Mouse (Mus musculus) urinary bladder, postnatal 0 days (tissue): ENCODE measurements around the gene Slc39a3. TPM values are rescaled to one million over a fixed set of nuclear protein-coding genes. Genes with fewer than 3 reads are reported as not detected.

Source experiments
- polyA plus RNA-seq: library from polyadenylated mRNA; unstranded; fragments of >200 nt; fragmentation: Nextera tagmentation; extraction: Ambion mirVana; gene quantifications from 2 replicates; pipeline ENCODE4 v1.2.1, GENCODE M21; 2015

Gene Slc39a3
- polyA plus RNA-seq, result 12.7 and 15.3 TPM in 2 replicates

DNA sequence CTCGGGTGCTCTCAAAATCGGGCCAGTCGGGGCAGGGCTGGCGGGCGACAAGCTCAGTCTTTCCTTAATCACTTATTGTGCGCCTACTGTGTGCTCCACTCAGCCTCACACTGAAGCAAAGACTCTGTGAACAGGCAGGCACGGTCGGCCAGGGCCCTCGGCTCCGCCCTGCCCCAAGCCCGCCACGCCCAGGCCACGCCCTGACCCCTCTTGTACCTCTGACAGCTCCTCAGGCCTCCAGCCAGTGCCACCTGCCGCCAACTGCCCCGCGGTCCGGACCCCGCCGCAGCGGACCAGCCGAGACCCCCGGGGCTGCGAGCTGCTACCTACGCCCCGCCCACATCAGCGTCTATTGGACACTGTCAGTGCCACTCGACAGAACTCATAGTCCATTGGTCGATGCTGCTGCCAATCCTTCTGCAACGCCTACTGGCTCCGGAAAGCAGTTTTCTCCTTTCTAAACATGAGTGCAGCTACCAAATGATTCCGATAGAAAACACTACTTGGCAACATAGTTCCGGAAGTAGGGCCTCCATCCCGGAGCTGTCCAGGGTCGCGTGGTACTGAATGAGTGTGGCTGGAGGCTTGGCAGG, at the start of gene Slc39a3:
Slc39a3 (minus strand) TSS at position 439 of the 593 bp plus-strand sequence.

DNA sequence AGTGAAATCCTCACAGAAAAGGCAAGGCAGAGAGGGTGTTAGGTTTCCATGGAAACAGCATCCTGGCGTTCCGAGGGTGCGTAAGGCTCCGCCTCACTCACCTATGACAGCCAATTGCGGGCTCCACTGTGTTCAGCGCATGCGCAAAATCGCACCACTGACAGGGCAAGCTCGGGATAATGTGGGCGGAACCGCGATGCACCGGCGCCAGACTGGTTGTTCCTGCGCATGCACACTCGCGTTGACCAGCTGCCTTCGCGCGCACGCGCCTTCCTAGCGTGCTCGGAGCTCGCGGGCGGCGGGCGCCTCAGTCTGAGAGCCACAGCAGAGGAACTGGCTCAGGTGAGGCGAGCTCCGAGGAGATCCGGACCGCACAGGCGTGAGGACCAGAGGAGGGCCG, 32.6 kb upstream of the Slc39a3 start, which contains the start of gene Thop1:
Thop1 (plus strand) TSS at position 200 of the 400 bp plus-strand sequence.

DNA sequence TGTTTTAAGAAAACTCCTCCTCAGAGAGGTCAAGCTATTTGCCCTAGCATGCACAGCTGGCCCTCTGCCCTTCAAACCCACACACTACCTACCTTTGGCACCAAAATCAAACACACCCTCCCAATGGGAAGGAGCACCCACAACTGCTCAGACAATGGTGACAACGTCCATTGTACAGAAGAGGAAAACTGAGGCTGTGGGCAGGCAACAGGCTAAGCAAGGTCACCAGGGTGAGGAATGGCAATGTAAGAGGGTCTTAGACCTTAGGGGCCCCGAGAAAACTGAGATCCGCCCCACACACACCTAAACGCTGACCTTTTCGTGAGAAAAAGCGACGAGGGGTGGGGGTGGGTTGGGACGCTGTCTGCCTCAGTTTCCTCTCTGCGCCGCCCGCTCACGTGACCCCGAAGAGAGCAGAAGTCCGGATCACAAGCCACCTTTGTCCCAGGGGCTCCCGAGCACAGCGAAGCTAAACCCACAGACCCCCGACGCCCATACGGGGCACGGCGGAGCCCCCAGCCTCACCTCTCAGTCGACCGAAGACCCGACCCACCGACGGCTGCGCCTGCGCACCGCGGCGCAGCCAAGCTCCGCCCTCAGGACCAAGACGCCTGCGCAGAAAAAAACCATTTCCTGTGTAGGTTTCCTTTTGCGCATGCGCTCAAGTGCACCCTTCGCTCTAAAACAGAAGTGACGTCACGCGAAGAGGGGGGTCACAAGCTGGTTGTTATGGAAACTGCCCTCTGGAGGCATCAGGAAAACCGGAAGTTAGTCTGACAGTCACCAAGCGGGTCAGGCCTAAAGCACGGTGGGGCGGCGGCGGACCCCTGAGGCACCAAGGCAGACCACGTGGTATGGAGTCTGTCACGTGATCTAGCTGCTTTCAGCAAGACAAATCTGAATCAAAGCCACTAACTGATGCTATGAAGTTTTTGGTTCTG, 22.6 kb upstream of the Slc39a3 start, which contains the start of gene Sgta:
Sgta (minus strand) TSS at position 579 of the 941 bp plus-strand sequence.

DNA sequence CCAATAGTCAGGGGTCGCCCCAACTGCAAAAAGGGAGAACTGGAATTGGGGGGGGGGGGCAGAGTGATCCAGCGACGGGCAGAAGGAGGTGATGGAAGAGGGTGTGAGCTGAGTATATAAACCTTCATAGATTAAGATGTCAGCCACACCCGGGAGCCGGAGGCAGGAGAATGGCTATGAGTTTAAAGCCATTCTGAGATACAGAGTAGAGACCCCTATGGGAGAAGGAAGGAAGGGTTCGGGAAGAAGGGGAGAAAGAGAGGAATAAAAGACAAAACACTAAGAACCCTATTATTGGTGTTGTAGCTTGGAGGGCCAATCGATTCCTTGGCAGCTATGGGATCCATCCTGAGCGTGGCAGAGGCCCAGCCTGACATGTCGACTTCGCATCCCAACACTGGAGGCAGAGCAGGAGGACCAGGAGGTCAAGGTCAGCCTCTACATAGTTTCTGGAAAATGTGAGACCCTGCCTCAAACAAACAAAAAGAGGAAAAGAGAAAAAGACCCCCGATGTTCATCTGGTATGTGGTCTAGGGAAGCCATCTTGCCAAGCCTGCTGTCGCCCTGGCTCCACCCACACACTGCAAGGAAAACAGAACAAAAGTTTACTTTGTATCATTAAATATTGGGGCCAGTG, 11.5 kb downstream of the Slc39a3 start, which contains the start of gene Diras1:
Diras1 (minus strand) TSS at position 24 of the 637 bp plus-strand sequence.

DNA sequence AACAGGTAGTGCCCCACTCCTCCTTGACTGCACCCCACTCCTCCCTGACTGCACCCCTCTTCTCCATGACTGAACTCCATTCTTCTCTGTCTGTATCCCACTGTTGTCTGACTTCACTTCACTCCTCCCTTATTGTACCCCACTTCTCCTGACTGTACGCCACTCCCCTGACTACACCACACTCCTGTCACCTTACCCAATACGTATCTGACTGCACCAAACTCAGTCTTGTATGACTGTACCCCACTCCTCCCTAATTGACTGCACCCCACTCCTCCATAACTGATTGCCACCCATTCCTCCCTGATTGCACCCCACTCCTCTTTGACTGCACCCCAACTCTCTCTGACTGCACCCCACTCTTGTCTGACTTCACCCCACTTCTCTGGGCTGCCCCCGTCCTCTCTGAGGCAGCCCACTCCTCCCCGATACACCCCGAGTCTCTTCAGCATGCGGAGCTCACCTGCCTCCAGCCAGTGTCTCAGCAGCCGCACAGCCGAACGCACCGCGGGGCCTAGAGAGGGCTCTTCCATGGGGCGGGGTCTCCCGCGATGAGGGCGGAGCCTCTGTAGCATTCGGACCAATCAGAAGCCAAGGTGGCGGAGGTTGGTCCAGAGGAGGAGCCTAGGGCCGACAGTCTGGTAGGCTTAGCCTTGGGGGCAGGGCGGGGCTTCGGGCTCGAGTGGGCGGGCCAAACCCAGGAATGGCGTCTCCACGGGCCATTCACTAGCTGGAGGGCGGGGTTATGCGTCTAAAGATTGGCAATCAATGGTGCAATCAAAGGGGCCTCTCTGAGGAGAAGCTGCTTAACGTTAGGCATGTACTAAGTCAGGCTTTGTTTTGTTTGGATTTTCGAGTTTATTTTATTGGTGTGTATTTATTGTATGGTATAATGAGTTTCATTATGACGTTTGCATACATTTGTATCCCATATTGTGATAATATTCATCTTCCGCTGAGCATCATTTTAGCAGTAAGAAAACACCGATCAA, 22.5 kb downstream of the Slc39a3 start, which contains the start of gene Gng7:
Gng7 (minus strand) TSS at position 553 of the 992 bp plus-strand sequence.

Other genes starting within 250 kb of the Slc39a3 start
- gene Sf3a2, start 239.2 kb downstream of the Slc39a3 start, polyA plus RNA-seq, result 34.2 and 40.0 TPM in 2 replicates
- 63.9 and 66.1 TPM in 2 replicates for gene Plekhj1, start 238.8 kb downstream of the Slc39a3 start, polyA plus RNA-seq
- gene Amh, start 232.2 kb downstream of the Slc39a3 start, polyA plus RNA-seq, result not detected in 2 replicates
- 2.2 and 2.9 TPM in 2 replicates for gene Jsrp1, start 223.9 kb downstream of the Slc39a3 start, polyA plus RNA-seq
- gene Oaz1, start 210.8 kb downstream of the Slc39a3 start, polyA plus RNA-seq, result 1,130 and 1,319 TPM in 2 replicates
- not detected in 2 replicates for gene Lingo3, start 193.4 kb downstream of the Slc39a3 start, polyA plus RNA-seq
- 135 and 148 TPM in 2 replicates for gene Lsm7, start 182.2 kb downstream of the Slc39a3 start, polyA plus RNA-seq
- gene Sppl2b, start 182.2 kb downstream of the Slc39a3 start, polyA plus RNA-seq, result 17.8 and 19.5 TPM in 2 replicates
- gene Tmprss9, start 165.6 kb downstream of the Slc39a3 start, polyA plus RNA-seq, result not detected in 2 replicates
- 186 and 200 TPM in 2 replicates for gene Timm13, start 136.5 kb downstream of the Slc39a3 start, polyA plus RNA-seq
- 9.6 and 12.6 TPM in 2 replicates for gene Lmnb2, start 119.2 kb downstream of the Slc39a3 start, polyA plus RNA-seq
- gene Gadd45b, start 107.4 kb downstream of the Slc39a3 start, polyA plus RNA-seq, result 28.6 and 36.3 TPM in 2 replicates
- 1.3 and 1.6 TPM in 2 replicates for gene Gng7, start 22.5 kb downstream of the Slc39a3 start, polyA plus RNA-seq
- gene Diras1, start 11.8 kb downstream of the Slc39a3 start, polyA plus RNA-seq, result not detected in 2 replicates
- gene Sgta, start 22.8 kb upstream of the Slc39a3 start, polyA plus RNA-seq, result 90.7 and 98.9 TPM in 2 replicates
- gene Thop1, start 32.6 kb upstream of the Slc39a3 start, polyA plus RNA-seq, result 18.4 and 19.0 TPM in 2 replicates
- 0.74 and 1.0 TPM in 2 replicates for gene Creb3l3, start 61.4 kb upstream of the Slc39a3 start, polyA plus RNA-seq
- gene Map2k2, start 68.5 kb upstream of the Slc39a3 start, polyA plus RNA-seq, result 118 and 119 TPM in 2 replicates
- gene Zbtb7a, start 97.8 kb upstream of the Slc39a3 start, polyA plus RNA-seq, result 45.5 and 48.9 TPM in 2 replicates
- 19.0 and 21.1 TPM in 2 replicates for gene Pias4, start 130.5 kb upstream of the Slc39a3 start, polyA plus RNA-seq
- 446 and 467 TPM in 2 replicates for gene Eef2, start 139.2 kb upstream of the Slc39a3 start, polyA plus RNA-seq
- 54.2 and 57.0 TPM in 2 replicates for gene Dapk3, start 145.6 kb upstream of the Slc39a3 start, polyA plus RNA-seq
- gene 4930442H23Rik, start 146.4 kb upstream of the Slc39a3 start, polyA plus RNA-seq, result 0.12 and 0.23 TPM in 2 replicates
- gene Nmrk2, start 164.6 kb upstream of the Slc39a3 start, polyA plus RNA-seq, result 0.31 and 0.40 TPM in 2 replicates
- 0.08 and 0.18 TPM in 2 replicates for gene Atcay, start 193.4 kb upstream of the Slc39a3 start, polyA plus RNA-seq
- gene Zfr2, start 195.7 kb upstream of the Slc39a3 start, polyA plus RNA-seq, result 3.7 and 4.1 TPM in 2 replicates
- gene Matk, start 215.5 kb upstream of the Slc39a3 start, polyA plus RNA-seq, result 0.53 and 0.67 TPM in 2 replicates
- 227 and 233 TPM in 2 replicates for gene Mrpl54, start 229.5 kb upstream of the Slc39a3 start, polyA plus RNA-seq
- 43.8 and 51.5 TPM in 2 replicates for gene Apba3, start 229.5 kb upstream of the Slc39a3 start, polyA plus RNA-seq